Mouse (Mus musculus) liver, embryonic 13.5 days (tissue): ENCODE results near the gene Eef1akmt1. TPM values are rescaled to one million over a fixed set of nuclear protein-coding genes. Genes with fewer than 3 reads are reported as not detected.

Source experiments
- ATAC-seq: fragments of 200-750 bp; cut with Nextera tagmentation; 2 replicates; pipeline ENCODE4 v1.8.0; 2017; ENCODE audit warnings: low read depth, mild to moderate bottlenecking, moderate number of reproducible peaks, moderate library complexity
- DNase-seq: peaks from one replicate; pipeline ENCODE4 v3.0.0; 2022
- H3K27ac ChIP-seq: fragments of 300-500 bp; sonication (generic); 2 replicates; pipeline ENCODE4 v1.5.1; 2015; ENCODE audit warnings: moderate library complexity, mild to moderate bottlenecking, inconsistent platforms
- H3K27me3 ChIP-seq: fragments of 300-500 bp; sonication (generic); 2 replicates; pipeline ENCODE4 v1.6.1; 2015; ENCODE audit warnings: mild to moderate bottlenecking, inconsistent platforms
- H3K36me3 ChIP-seq: fragments of 300-500 bp; sonication (generic); 2 replicates; pipeline ENCODE4 v1.6.1; 2015; ENCODE audit warnings: mild to moderate bottlenecking, inconsistent platforms
- H3K4me1 ChIP-seq: fragments of 300-500 bp; sonication (generic); replicated peaks from 2 replicates; pipeline ENCODE4 v1.6.1; 2015; ENCODE audit warnings: inconsistent platforms
- H3K4me2 ChIP-seq: fragments of 300-500 bp; sonication (generic); 2 replicates; pipeline ENCODE4 v1.6.1; 2015; ENCODE audit warnings: inconsistent platforms, mild to moderate bottlenecking, moderate library complexity
- H3K4me3 ChIP-seq: fragments of 300-500 bp; sonication (generic); replicated peaks from 2 replicates; pipeline ENCODE4 v1.5.1; 2015; ENCODE audit warnings: mild to moderate bottlenecking, inconsistent platforms
- H3K9ac ChIP-seq: fragments of 300-500 bp; sonication (generic); 2 replicates; pipeline ENCODE4 v1.6.1; 2015; ENCODE audit warnings: mild to moderate bottlenecking, inconsistent platforms
- H3K9me3 ChIP-seq: fragments of 300-500 bp; sonication (generic); replicated peaks from 2 replicates; pipeline ENCODE4 v1.6.1; 2016; ENCODE audit warnings: inconsistent platforms
- WGBS: fragments of 180-500 bp; shearing (Covaris S2); methylation state at CpG from one replicate; pipeline ENCODE4 v1.1.7; 2015; ENCODE audit not compliant: insufficient replicate concordance; 5-methylcytosine and 5-hydroxymethylcytosine counted together
- polyA plus RNA-seq: library from polyadenylated mRNA; unstranded; fragments of >200 nt; fragmentation: Nextera tagmentation; extraction: Ambion mirVana; gene quantifications from 2 replicates; pipeline ENCODE4 v1.2.1, GENCODE M21; 2015

Eef1akmt1 gene
- polyA plus RNA-seq, 1 experiment from 2014 or later, result 52.6 TPM

DNA sequence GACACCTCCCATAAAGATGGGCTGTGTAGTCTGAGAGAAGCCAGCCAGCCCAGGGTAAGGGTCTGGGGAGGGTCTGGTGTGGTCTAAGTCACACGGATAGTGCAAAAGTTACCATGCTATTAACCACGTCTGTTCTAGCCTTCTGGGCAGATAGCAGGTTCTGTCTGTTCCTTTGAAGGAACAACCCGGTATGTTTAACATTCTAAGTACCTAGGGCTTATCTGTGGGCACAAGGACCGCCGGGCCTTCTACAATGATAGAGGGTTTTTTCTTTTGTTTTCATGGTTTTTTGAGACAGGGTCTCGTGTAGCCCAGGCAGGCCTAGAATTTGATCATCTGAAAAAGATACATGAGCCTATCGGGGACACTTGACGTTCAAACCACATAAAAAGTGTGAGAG lies 25.3 kb downstream of the Eef1akmt1 start:
- Histone ChIP-seq H3K4me3 (no peak overlapping the region), H3K36me3 (peaks cover 6% of the 10 kb centered on the region; the same call in 1 of the 2 replicates), H3K4me1 (peaks cover 19% of the 10 kb centered on the region), H3K4me2 (no peak overlapping the region), H3K9me3 (no peaks in the 10 kb centered on the region), H3K27me3 (peaks cover 6% of the 10 kb centered on the region; the same call in 1 of the 2 replicates), H3K27ac (no peak overlapping the region), H3K9ac (no peak overlapping the region)
- ATAC-seq (no peak), DNase-seq (no peak)
- WGBS, result 37% methylated on average over 8 of the region's 8 CpGs

- peaks cover 19% of the 10 kb centered on the region for H3K4me1 ChIP-seq
- H3K27ac ChIP-seq, result no peak overlapping the region
- no peak overlapping the region for H3K4me3 ChIP-seq
- DNase-seq (no peak), ATAC-seq (no peak)
- H3K9ac ChIP-seq, result no peak overlapping the region
- no peaks in the 10 kb centered on the region for H3K9me3 ChIP-seq
- H3K4me2 ChIP-seq, result no peak overlapping the region
- peaks cover 6% of the 10 kb centered on the region; the same call in 1 of the 2 replicates for H3K27me3 ChIP-seq
- H3K36me3 ChIP-seq, result peaks cover 6% of the 10 kb centered on the region; the same call in 1 of the 2 replicates
- 64% methylated on average over 17 of the region's 17 CpGs for WGBS
Measured at GRCm38 (mm10) chr14:57545526-57545925, 25.9 kb downstream of the Eef1akmt1 start.

DNA sequence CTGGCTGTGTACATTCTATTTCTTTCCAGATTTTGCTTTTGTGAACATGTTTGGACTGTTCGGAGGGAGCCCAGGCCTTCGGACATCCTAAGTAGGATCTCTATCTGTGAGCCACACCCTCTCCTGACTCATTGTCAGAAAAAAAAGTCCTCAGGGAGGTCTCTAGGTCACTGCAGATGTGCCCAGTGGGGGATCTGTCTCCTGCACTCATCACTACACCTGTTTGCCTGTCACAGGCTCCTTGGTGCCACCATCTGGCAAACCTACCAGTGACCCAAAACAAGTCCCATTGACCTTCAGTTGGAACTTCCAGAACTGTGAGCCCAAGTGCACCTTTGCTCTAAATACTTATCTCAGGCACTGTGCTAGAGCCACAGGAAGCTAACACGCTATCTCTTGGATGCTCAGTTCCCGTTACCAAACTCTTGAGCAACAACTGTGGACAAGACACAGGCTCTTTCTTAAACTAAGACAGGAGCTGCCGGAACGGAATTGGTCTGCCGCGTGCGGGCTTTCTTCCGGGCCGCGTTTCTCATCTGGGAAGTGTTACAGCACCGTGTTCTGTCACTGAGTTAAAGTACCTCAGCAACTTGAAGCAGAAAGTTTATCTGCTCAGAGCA lies 27.9 kb downstream of the Eef1akmt1 start:
- H3K4me3 ChIP-seq, result no peak overlapping the region
- no peak for DNase-seq
- no peaks in the 10 kb centered on the region for H3K36me3 ChIP-seq
- H3K4me2 ChIP-seq, result no peak overlapping the region
- peaks cover 6% of the 10 kb centered on the region; the same call in 1 of the 2 replicates for H3K27me3 ChIP-seq
- no peak overlapping the region for H3K9ac ChIP-seq
- 54% methylated on average over 13 of the region's 13 CpGs for WGBS
- ATAC-seq, result no peak
- no peaks in the 10 kb centered on the region for H3K9me3 ChIP-seq
- peaks cover 19% of the 10 kb centered on the region for H3K4me1 ChIP-seq
- H3K27ac ChIP-seq, result no peak overlapping the region

DNA sequence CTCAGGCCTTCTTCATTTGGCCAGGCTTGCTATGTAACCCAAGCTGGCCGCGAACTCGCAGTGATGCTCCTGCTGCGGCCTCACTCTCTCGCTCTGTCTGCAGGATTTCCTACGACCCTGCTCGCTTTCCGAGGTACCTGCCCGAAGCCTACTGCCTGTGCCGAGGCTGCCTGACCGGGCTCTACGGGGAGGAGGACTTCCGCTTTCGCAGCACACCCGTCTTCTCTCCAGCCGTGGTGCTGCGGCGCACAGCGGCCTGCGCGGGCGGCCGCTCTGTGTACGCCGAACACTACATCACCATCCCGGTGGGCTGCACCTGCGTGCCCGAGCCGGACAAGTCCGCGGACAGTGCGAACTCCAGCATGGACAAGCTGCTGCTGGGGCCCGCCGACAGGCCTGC lies 29.2 kb downstream of the Eef1akmt1 start:
- 59% methylated on average over 34 of the region's 34 CpGs for WGBS
- Histone ChIP-seq H3K4me3 (no peak overlapping the region; the same call in 1 of the 2 replicates), H3K9ac (no peak overlapping the region), H3K36me3 (no peaks in the 10 kb centered on the region), H3K4me2 (peak overlapping the region; percentile 38), H3K27ac (no peak overlapping the region), H3K27me3 (peaks cover 6% of the 10 kb centered on the region; the same call in 1 of the 2 replicates), H3K4me1 (peaks cover 20% of the 10 kb centered on the region), H3K9me3 (no peaks in the 10 kb centered on the region)
- ATAC-seq, result no peak
- DNase-seq, result no peak

DNA sequence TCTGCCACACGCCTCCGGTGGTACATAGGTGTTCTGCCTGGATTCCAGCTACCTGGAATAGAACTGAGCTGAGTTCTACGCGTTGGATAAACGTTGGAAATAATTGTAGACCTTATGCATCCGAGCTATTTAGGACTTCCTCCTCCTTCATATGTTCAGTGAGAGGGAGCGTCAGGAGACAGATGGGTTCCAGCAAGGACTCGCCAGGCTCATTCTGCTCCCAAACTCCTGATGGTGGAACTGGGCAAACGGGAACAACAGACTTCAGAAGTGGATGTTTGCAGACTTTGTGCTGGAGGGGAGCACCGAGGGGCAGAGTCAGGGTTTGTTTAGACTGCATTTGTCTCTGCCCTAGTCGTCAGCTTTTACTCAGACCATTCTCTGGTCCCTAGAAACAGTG lies 30.7 kb downstream of the Eef1akmt1 start:
- 64% methylated on average over 11 of the region's 11 CpGs for WGBS
- no peak overlapping the region for H3K27ac ChIP-seq
- no peaks in the 10 kb centered on the region for H3K36me3 ChIP-seq
- H3K9me3 ChIP-seq, result no peaks in the 10 kb centered on the region
- no peak for DNase-seq
- no peak overlapping the region for H3K4me2 ChIP-seq
- no peak overlapping the region for H3K4me3 ChIP-seq
- ATAC-seq, result no peak
- H3K4me1 ChIP-seq, result peaks cover 11% of the 10 kb centered on the region; the same call in 1 of the 2 replicates
- H3K27me3 ChIP-seq, result peaks cover 13% of the 10 kb centered on the region; the same call in 1 of the 2 replicates
- H3K9ac ChIP-seq, result no peak overlapping the region

- peaks cover 6% of the 10 kb centered on the region; the same call in 1 of the 2 replicates for H3K4me1 ChIP-seq
- peaks cover 30% of the 10 kb centered on the region for H3K27me3 ChIP-seq
- ATAC-seq (no peak), DNase-seq (no peak)
- H3K27ac ChIP-seq, result no peak overlapping the region
- H3K4me2 ChIP-seq, result no peak overlapping the region
- no peaks in the 10 kb centered on the region for H3K9me3 ChIP-seq
- no peak overlapping the region for H3K4me3 ChIP-seq
- 29% methylated on average over 16 of the region's 16 CpGs for WGBS
- no peak overlapping the region for H3K9ac ChIP-seq
- H3K36me3 ChIP-seq, result no peaks in the 10 kb centered on the region
Measured at GRCm38 (mm10) chr14:57537261-57538015, 34.0 kb downstream of the Eef1akmt1 start.

DNA sequence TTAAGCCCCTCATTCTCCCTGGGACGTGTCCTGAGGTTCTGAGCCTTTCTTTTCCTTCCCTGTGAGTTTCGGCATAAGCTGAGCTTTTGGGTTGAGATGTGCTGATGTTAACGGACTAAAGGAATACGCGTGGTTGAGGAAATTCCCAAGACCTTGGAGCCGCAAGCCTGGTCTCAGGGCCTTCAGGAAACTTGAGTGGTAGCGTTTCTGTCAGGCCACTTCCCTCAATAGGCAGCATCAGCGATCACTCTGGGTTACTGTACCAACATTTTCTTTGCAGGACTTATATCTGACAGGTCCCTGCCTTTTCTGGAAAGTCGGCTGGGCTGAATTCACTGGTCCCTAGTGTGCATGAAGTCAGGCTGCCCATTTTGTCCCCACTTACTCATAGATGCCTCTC lies 34.6 kb downstream of the Eef1akmt1 start:
- Histone ChIP-seq H3K4me1 (0 out of 2 replicates have a peak, but pooled peaks cover 6% of the 10 kb centered on the region), H3K27me3 (peaks cover 25% of the 10 kb centered on the region; the same call in 1 of the 2 replicates), H3K4me3 (no peak overlapping the region), H3K4me2 (no peak overlapping the region), H3K36me3 (no peaks in the 10 kb centered on the region), H3K9ac (no peak overlapping the region), H3K27ac (no peak overlapping the region), H3K9me3 (no peaks in the 10 kb centered on the region)
- 55% methylated on average over 9 of the region's 9 CpGs for WGBS
- DNase-seq (no peak), ATAC-seq (no peak)

- H3K9me3 ChIP-seq, result no peaks in the 10 kb centered on the region
- 0 out of 2 replicates have a peak, but pooled peaks cover 6% of the 10 kb centered on the region for H3K4me1 ChIP-seq
- no peak overlapping the region for H3K9ac ChIP-seq
- H3K27me3 ChIP-seq, result peaks cover 25% of the 10 kb centered on the region; the same call in 1 of the 2 replicates
- no peak for ATAC-seq
- H3K27ac ChIP-seq, result no peak overlapping the region
- WGBS, result 66% methylated on average over 6 of the region's 6 CpGs
- no peaks in the 10 kb centered on the region for H3K36me3 ChIP-seq
- DNase-seq, result no peak
- no peak overlapping the region for H3K4me2 ChIP-seq
- no peak overlapping the region for H3K4me3 ChIP-seq
Measured at GRCm38 (mm10) chr14:57535646-57536045, 35.8 kb downstream of the Eef1akmt1 start.

DNA sequence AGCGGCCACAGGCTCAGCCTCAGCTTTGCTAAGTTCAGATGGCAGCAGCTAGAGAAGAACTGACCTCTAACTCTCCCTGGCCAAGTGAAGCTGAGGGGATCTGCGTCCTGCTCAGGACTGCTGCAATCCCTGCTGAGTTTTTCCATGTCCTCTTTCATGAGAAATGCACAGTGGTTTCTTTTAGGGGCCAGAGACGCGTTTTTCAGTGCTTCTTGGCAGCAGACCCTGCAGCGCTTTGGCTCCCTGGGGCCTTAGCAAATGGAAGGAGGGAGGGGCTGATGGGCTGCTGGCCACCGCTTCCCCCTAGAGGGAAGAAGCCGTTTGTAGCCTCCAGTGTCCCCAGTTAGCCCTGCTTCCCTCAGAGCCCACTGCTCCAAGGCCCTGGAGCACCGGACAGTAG lies 36.5 kb downstream of the Eef1akmt1 start:
- 39% methylated on average over 8 of the region's 8 CpGs for WGBS
- Histone ChIP-seq H3K4me1 (peaks cover 6% of the 10 kb centered on the region; the same call in 1 of the 2 replicates), H3K4me2 (no peak overlapping the region), H3K9me3 (no peaks in the 10 kb centered on the region), H3K36me3 (no peaks in the 10 kb centered on the region), H3K27ac (no peak overlapping the region), H3K4me3 (no peak overlapping the region), H3K27me3 (peaks cover 25% of the 10 kb centered on the region; the same call in 1 of the 2 replicates), H3K9ac (no peak overlapping the region)
- DNase-seq (no peak), ATAC-seq (no peak)

DNA sequence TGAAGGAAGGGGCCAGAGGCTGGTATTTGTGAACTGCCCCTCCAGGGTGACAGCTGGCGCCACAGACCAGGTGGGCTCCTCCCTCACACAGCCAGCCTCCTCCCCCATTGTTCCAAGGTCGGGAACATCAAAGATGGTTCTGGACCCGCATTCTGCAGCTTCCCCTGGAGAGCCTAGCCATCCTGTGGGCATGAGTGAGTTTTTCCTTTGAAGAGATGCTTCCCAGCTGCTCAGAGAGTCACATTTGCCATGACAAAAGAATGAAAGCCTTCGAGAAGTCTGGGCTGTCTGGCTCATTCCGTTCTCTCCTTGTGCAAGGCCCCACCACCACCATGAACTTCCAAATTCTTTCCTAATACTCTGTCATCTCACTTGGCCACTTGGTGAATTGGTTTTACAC lies 37.1 kb downstream of the Eef1akmt1 start:
- H3K4me2 ChIP-seq, result no peak overlapping the region
- no peak overlapping the region for H3K9ac ChIP-seq
- DNase-seq, result no peak

GRCm38 (mm10) chr14:57533841-57534240 lies 37.6 kb downstream of the Eef1akmt1 start:
- Histone ChIP-seq H3K27ac (no peak overlapping the region), H3K27me3 (peaks cover 25% of the 10 kb centered on the region; the same call in 1 of the 2 replicates), H3K4me2 (no peak overlapping the region), H3K36me3 (no peaks in the 10 kb centered on the region), H3K4me3 (no peak overlapping the region), H3K9ac (no peak overlapping the region), H3K9me3 (no peaks in the 10 kb centered on the region), H3K4me1 (peaks cover 17% of the 10 kb centered on the region)
- WGBS, result 50% methylated on average over 11 of the region's 11 CpGs
- DNase-seq (no peak), ATAC-seq (no peak)

More for the DNA sequence above, 37.1 kb downstream of the Eef1akmt1 start:
- H3K4me1 ChIP-seq, result peaks cover 12% of the 10 kb centered on the region
- ATAC-seq, result no peak
- WGBS, result 48% methylated on average over 5 of the region's 5 CpGs
- H3K4me3 ChIP-seq, result no peak overlapping the region
- no peaks in the 10 kb centered on the region for H3K36me3 ChIP-seq
- H3K27ac ChIP-seq, result no peak overlapping the region
- no peaks in the 10 kb centered on the region for H3K9me3 ChIP-seq
- peaks cover 25% of the 10 kb centered on the region; the same call in 1 of the 2 replicates for H3K27me3 ChIP-seq
